Comparison of ENCODE assay signal across 13 mouse cellular contexts in the genomic region with DNA sequence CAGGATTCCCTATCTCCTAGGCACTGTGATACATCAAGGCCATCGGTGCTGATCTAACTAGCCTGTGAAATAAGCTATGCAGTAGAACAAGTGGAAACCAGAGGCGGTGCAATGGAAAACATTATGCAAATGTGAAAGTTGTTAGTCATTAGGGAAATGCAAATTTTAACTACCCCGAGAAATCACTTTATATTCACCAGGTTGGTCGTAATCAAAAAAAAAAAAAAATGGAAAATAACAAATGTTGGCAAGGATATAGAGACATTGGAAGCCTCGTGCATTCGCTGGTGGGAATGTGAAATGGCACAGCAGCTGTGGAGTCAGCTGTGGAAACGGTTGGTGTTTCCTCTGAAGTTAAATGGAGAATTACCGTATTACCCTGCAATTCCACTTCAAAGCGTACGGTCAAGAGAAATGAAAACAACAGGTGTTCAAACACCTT. TPM values are rescaled to one million over a fixed set of nuclear protein-coding genes. Genes with fewer than 3 reads are reported as not detected.
DNase-seq lines count a peak whose midpoint lies in the region; ATAC-seq and TF ChIP-seq lines count a peak whose summit lies in the region.
"Had no signal": no experiment of that assay in that cellular context is flagged by ENCODE, and none has a peak within 500 bp of the region (broad histone marks: within the 10 kb centered on the region; RNA-seq: fewer than 3 reads in every experiment).

No protein-coding gene starts in this region.

- no peak overlapping the region for H3K4me3 ChIP-seq in forebrain, embryonic 15.5 days
- no peak overlapping the region for H3K4me3 ChIP-seq in forebrain, embryonic 11.5 days (ENCODE audit: low read depth, low read length)
- no peak overlapping the region for H3K4me3 ChIP-seq in midbrain, embryonic 11.5 days (ENCODE audit: low read depth, low read length)
- no peak overlapping the region for H3K4me3 ChIP-seq in midbrain, embryonic 10.5 days
- 0 out of 2 replicates have a peak overlapping the region, but pooled peaks have one; percentile 5 for H3K4me3 ChIP-seq in E14TG2a.4 (replicated peaks; ENCODE audit: low read length)
- H3K4me3 ChIP-seq in limb, embryonic 15.5 days, result no peak overlapping the region
- no peak overlapping the region for H3K4me3 ChIP-seq in lung, adult 2 months (replicated peaks; ENCODE audit: extremely low read depth, low read depth, low read length)
- H3K4me3 ChIP-seq: heart, adult 2 months; intestine, embryonic 15.5 days had no signal

- no peak for TF ChIP-seq POLR2A in lung, adult 2 months (IDR thresholded peaks at IDR 0.05; ENCODE audit: borderline replicate concordance, extremely low read depth, low read depth, low read length)

- peaks cover 12% of the 10 kb centered on the region for H3K4me1 ChIP-seq in forebrain, embryonic 15.5 days
- H3K4me1 ChIP-seq in forebrain, embryonic 11.5 days (replicated peaks; ENCODE audit: control insufficient read depth, insufficient read depth, low read length), result no peaks in the 10 kb centered on the region
- no peaks in the 10 kb centered on the region for H3K4me1 ChIP-seq in midbrain, embryonic 11.5 days (ENCODE audit: control insufficient read depth, insufficient read depth, low read length)
- H3K4me1 ChIP-seq in midbrain, embryonic 10.5 days, result no peaks in the 10 kb centered on the region
- H3K4me1 ChIP-seq in E14TG2a.4 (replicated peaks; ENCODE audit: low read depth, low read length), result peaks cover 77% of the 10 kb centered on the region
- H3K4me1 ChIP-seq in limb, embryonic 15.5 days, result no peaks in the 10 kb centered on the region
- H3K4me1 ChIP-seq in lung, adult 2 months (ENCODE audit: control insufficient read depth, insufficient read depth, low read length), result no peaks in the 10 kb centered on the region
- H3K4me1 ChIP-seq: intestine, embryonic 15.5 days had no signal

- H3K27me3 ChIP-seq in forebrain, embryonic 15.5 days, result no peaks in the 10 kb centered on the region
- H3K27me3 ChIP-seq in forebrain, embryonic 11.5 days (ENCODE audit: control insufficient read depth, insufficient read depth, low read length), result no peaks in the 10 kb centered on the region
- H3K27me3 ChIP-seq in midbrain, embryonic 11.5 days (ENCODE audit: control insufficient read depth, insufficient read depth, low read length), result no peaks in the 10 kb centered on the region
- no peaks in the 10 kb centered on the region for H3K27me3 ChIP-seq in midbrain, embryonic 10.5 days (ENCODE audit: low read depth, poor library complexity, severe bottlenecking)
- H3K27me3 ChIP-seq in E14TG2a.4 (ENCODE audit: insufficient read depth, low read length), result peaks cover 13% of the 10 kb centered on the region
- no peaks in the 10 kb centered on the region for H3K27me3 ChIP-seq in limb, embryonic 15.5 days
- H3K27me3 ChIP-seq: intestine, embryonic 15.5 days had no signal

- no peak overlapping the region for H3K4me2 ChIP-seq in forebrain, embryonic 15.5 days (replicated peaks)
- H3K4me2 ChIP-seq in forebrain, embryonic 11.5 days (ENCODE audit: low read depth, low read length, severe bottlenecking), result no peak overlapping the region
- H3K4me2 ChIP-seq in midbrain, embryonic 11.5 days, result no peak overlapping the region
- no peak overlapping the region for H3K4me2 ChIP-seq in limb, embryonic 15.5 days
- H3K4me2 ChIP-seq: intestine, embryonic 15.5 days; liver, embryonic 11.5 days had no signal

- no peak for DNase-seq in forebrain, embryonic 11.5 days (ENCODE audit: low spot score)
- DNase-seq in midbrain, embryonic 11.5 days (ENCODE audit: low spot score, missing footprints), result peak; percentile 81
- DNase-seq in midbrain, embryonic 10.5 days (ENCODE audit: low spot score), result no peak
- no peak for DNase-seq in lung, adult 2 months
- no peak for DNase-seq in heart, postnatal 4 days
- DNase-seq: cerebellum, adult 11-12 months; heart, adult 2 months; kidney, postnatal 10 days had no signal

- H3K9ac ChIP-seq in forebrain, embryonic 15.5 days (replicated peaks), result no peak overlapping the region
- no peak overlapping the region for H3K9ac ChIP-seq in forebrain, embryonic 11.5 days (ENCODE audit: low read length)
- H3K9ac ChIP-seq in midbrain, embryonic 11.5 days (ENCODE audit: low read length), result no peak overlapping the region
- H3K9ac ChIP-seq in limb, embryonic 15.5 days, result no peak overlapping the region
- H3K9ac ChIP-seq: intestine, embryonic 15.5 days had no signal

- TF ChIP-seq CTCF in E14TG2a.4 (conservative IDR thresholded peaks at IDR 0.05; ENCODE audit: low read length), result no peak
- TF ChIP-seq CTCF in lung, adult 2 months (IDR thresholded peaks at IDR 0.05; ENCODE audit: insufficient read depth, low read length), result no peak

- H3K9me3 ChIP-seq in forebrain, embryonic 15.5 days, result no peaks in the 10 kb centered on the region
- no peaks in the 10 kb centered on the region for H3K9me3 ChIP-seq in forebrain, embryonic 11.5 days (ENCODE audit: control insufficient read depth, low read length)
- H3K9me3 ChIP-seq in midbrain, embryonic 11.5 days (ENCODE audit: control insufficient read depth, low read length), result no peaks in the 10 kb centered on the region
- H3K9me3 ChIP-seq in midbrain, embryonic 10.5 days (replicated peaks), result no peaks in the 10 kb centered on the region
- H3K9me3 ChIP-seq in E14TG2a.4 (ENCODE audit: low read length), result 0 out of 2 replicates have a peak, but pooled peaks cover 4% of the 10 kb centered on the region
- H3K9me3 ChIP-seq in limb, embryonic 15.5 days, result no peaks in the 10 kb centered on the region
- H3K9me3 ChIP-seq: intestine, embryonic 15.5 days had no signal

- peak; percentile 46; the same call in 1 of the 2 replicates for ATAC-seq in forebrain, embryonic 15.5 days (replicated peaks)
- ATAC-seq in forebrain, embryonic 11.5 days (replicated peaks; ENCODE audit: low FRiP score), result no peak
- no peak for ATAC-seq in midbrain, embryonic 11.5 days (ENCODE audit: low FRiP score)
- no peak for ATAC-seq in limb, embryonic 15.5 days (ENCODE audit: insufficient number of reproducible peaks, low FRiP score, low TSS enrichment, low read depth)
- ATAC-seq: intestine, embryonic 15.5 days had no signal

- no peaks in the 10 kb centered on the region for H3K36me3 ChIP-seq in forebrain, embryonic 15.5 days
- H3K36me3 ChIP-seq in forebrain, embryonic 11.5 days (ENCODE audit: control insufficient read depth, insufficient read depth, low read length), result no peaks in the 10 kb centered on the region
- H3K36me3 ChIP-seq in midbrain, embryonic 11.5 days (ENCODE audit: control insufficient read depth, insufficient read depth, low read length), result no peaks in the 10 kb centered on the region
- H3K36me3 ChIP-seq in midbrain, embryonic 10.5 days, result no peaks in the 10 kb centered on the region
- peaks cover 3% of the 10 kb centered on the region; the same call in 1 of the 2 replicates for H3K36me3 ChIP-seq in E14TG2a.4 (ENCODE audit: insufficient read depth, low read length)
- H3K36me3 ChIP-seq in limb, embryonic 15.5 days, result no peaks in the 10 kb centered on the region
- H3K36me3 ChIP-seq: intestine, embryonic 15.5 days had no signal

- peak overlapping the region; percentile 70 for H3K27ac ChIP-seq in forebrain, embryonic 15.5 days (replicated peaks)
- no peak overlapping the region for H3K27ac ChIP-seq in forebrain, embryonic 11.5 days (ENCODE audit: low read depth, low read length)
- no peak overlapping the region for H3K27ac ChIP-seq in midbrain, embryonic 11.5 days (ENCODE audit: low read depth, low read length)
- no peak overlapping the region for H3K27ac ChIP-seq in midbrain, embryonic 10.5 days (replicated peaks)
- peak overlapping the region; percentile 35; the same call in 1 of the 2 replicates for H3K27ac ChIP-seq in limb, embryonic 15.5 days
- H3K27ac ChIP-seq: heart, adult 2 months; intestine, embryonic 15.5 days had no signal

- WGBS in forebrain, embryonic 15.5 days, result 51% methylated on average over 10 of the region's 10 CpGs
- 89% methylated on average over 10 of the region's 10 CpGs for WGBS in forebrain, embryonic 11.5 days
- WGBS in midbrain, embryonic 11.5 days, result 90% methylated on average over 10 of the region's 10 CpGs
- WGBS in midbrain, embryonic 10.5 days, result 92% methylated on average over 10 of the region's 10 CpGs
- 61% methylated on average over 10 of the region's 10 CpGs for WGBS in limb, embryonic 15.5 days
- WGBS in lung, adult 2 months, result 58% methylated on average over 10 of the region's 10 CpGs

RNA-seq across cellular contexts. Expression of a gene that starts 6.4 kb away (rescaled TPM):
- polyA plus RNA-seq in forebrain, embryonic 15.5 days (2015; fragmentation: Nextera tagmentation; extraction: Ambion mirVana), result 14.2 and 16.0 TPM in 2 replicates
- polyA plus RNA-seq in forebrain, embryonic 11.5 days (2014; fragmentation: Nextera tagmentation; extraction: Ambion mirVana), result 12.5 and 13.0 TPM in 2 replicates
- 10.0 and 11.4 TPM in 2 replicates for polyA plus RNA-seq in midbrain, embryonic 11.5 days (2014; fragmentation: Nextera tagmentation; extraction: Ambion mirVana)
- polyA plus RNA-seq in midbrain, embryonic 10.5 days (2016; fragmentation: Nextera tagmentation; extraction: Ambion mirVana), result 11.4 and 12.1 TPM in 2 replicates
- 16.4 and 18.8 TPM in 2 replicates for polyA plus RNA-seq in limb, embryonic 15.5 days (2015; fragmentation: Nextera tagmentation; extraction: Ambion mirVana)
- polyA plus RNA-seq in lung, adult 2 months (2012; rRNA removed), result 48.5 and 61.2 TPM in 2 replicates
- 10 to 100 TPM; 23.3 to 26.3 TPM for total RNA-seq in heart, postnatal 4 days (2021)

RNA-seq across cellular contexts. Expression of a gene that starts 23.7 kb away (rescaled TPM):
- polyA plus RNA-seq in forebrain, embryonic 15.5 days (2015; fragmentation: Nextera tagmentation; extraction: Ambion mirVana), result 0.19 and 0.69 TPM in 2 replicates
- 0.86 and 1.2 TPM in 2 replicates for polyA plus RNA-seq in forebrain, embryonic 11.5 days (2014; fragmentation: Nextera tagmentation; extraction: Ambion mirVana)
- polyA plus RNA-seq in midbrain, embryonic 11.5 days (2014; fragmentation: Nextera tagmentation; extraction: Ambion mirVana), result 0.82 and 1.5 TPM in 2 replicates
- 1.7 and 1.8 TPM in 2 replicates for polyA plus RNA-seq in midbrain, embryonic 10.5 days (2016; fragmentation: Nextera tagmentation; extraction: Ambion mirVana)
- polyA plus RNA-seq in limb, embryonic 15.5 days (2015; fragmentation: Nextera tagmentation; extraction: Ambion mirVana), result 0.24 and 0.29 TPM in 2 replicates
- polyA plus RNA-seq in lung, adult 2 months (2012; rRNA removed), result 1.8 and 2.6 TPM in 2 replicates
- total RNA-seq in heart, postnatal 4 days (2021), result 1 to 10 TPM; 2.2 to 3.4 TPM

RNA-seq across cellular contexts. Expression of a gene that starts 46.1 kb away (rescaled TPM):
- 8.0 and 8.6 TPM in 2 replicates for polyA plus RNA-seq in forebrain, embryonic 15.5 days (2015; fragmentation: Nextera tagmentation; extraction: Ambion mirVana)
- 13.1 and 15.2 TPM in 2 replicates for polyA plus RNA-seq in forebrain, embryonic 11.5 days (2014; fragmentation: Nextera tagmentation; extraction: Ambion mirVana)
- polyA plus RNA-seq in midbrain, embryonic 11.5 days (2014; fragmentation: Nextera tagmentation; extraction: Ambion mirVana), result 12.5 and 15.0 TPM in 2 replicates
- polyA plus RNA-seq in midbrain, embryonic 10.5 days (2016; fragmentation: Nextera tagmentation; extraction: Ambion mirVana), result 10.2 and 13.7 TPM in 2 replicates
- polyA plus RNA-seq in limb, embryonic 15.5 days (2015; fragmentation: Nextera tagmentation; extraction: Ambion mirVana), result 29.8 and 30.1 TPM in 2 replicates
- polyA plus RNA-seq in lung, adult 2 months (2012; rRNA removed), result 22.2 and 31.5 TPM in 2 replicates
- 10 to 100 TPM; 10.6 to 10.8 TPM for total RNA-seq in heart, postnatal 4 days (2021)

Comparison
In these comparisons a context has a peak if more than half of its experiments do, and no peak if none do; other contexts are left out.
1. H3K27ac ChIP-seq: peak in forebrain, embryonic 15.5 days (single experiment) and limb, embryonic 15.5 days (single experiment); none in forebrain, embryonic 11.5 days (single experiment), midbrain, embryonic 11.5 days (single experiment) and midbrain, embryonic 10.5 days (single experiment).